Mouse (Mus musculus) embryonic fibroblast, embryonic 13.5 days (primary cell): ENCODE data around the gene Gart. TPM values are rescaled to one million over a fixed set of nuclear protein-coding genes. Genes with fewer than 3 reads are reported as not detected.
"Not testable (repeated sequence)": the region's sequence is repeated elsewhere in the genome, so short reads cannot be mapped to it uniquely, and the experiment has no call there.

ENCODE experiments used
- H3K27ac ChIP-seq: 2 replicates; pipeline ENCODE4 v1.5.1; 2012; ENCODE audit warnings: low read length, control low read depth, inconsistent platforms; ENCODE audit not compliant: insufficient read depth
- H3K4me1 ChIP-seq: 2 replicates; pipeline ENCODE4 v1.6.1; 2011; ENCODE audit warnings: low read length; ENCODE audit not compliant: control insufficient read depth, insufficient read depth
- H3K4me3 ChIP-seq: 2 replicates; pipeline ENCODE4 v1.5.1; 2011; ENCODE audit warnings: mild to moderate bottlenecking, control low read depth, low read length; ENCODE audit not compliant: insufficient read depth
- CTCF ChIP-seq: IDR thresholded peaks from 2 replicates; pipeline ENCODE4 v1.5.1; 2011; ENCODE audit warnings: mild to moderate bottlenecking, control low read depth, low read length, moderate library complexity, borderline replicate concordance; ENCODE audit not compliant: insufficient read depth
- POLR2A ChIP-seq: IDR thresholded peaks from 2 replicates; pipeline ENCODE4 v1.6.1; 2011; ENCODE audit warnings: low read depth, mild to moderate bottlenecking, control low read depth, low read length, moderate library complexity
- polyA plus RNA-seq: library from polyadenylated mRNA; stranded (reverse); fragments of >200 nt; gene quantifications from 2 replicates; pipeline ENCODE4 v1.2.4, GENCODE M21; 2011; ENCODE audit warnings: low read depth; ENCODE audit not compliant: missing spikeins, insufficient read length

Gene Gart
- polyA plus RNA-seq, 1 experiment = 68.2 TPM

- H3K4me1 ChIP-seq = no peaks in the 10 kb centered on the region
- peak overlapping the region; percentile 47 for H3K4me3 ChIP-seq
- TF ChIP-seq CTCF = no peak
- H3K27ac ChIP-seq = no peak overlapping the region
Measured at GRCm38 (mm10) chr16:91649781-91650180, 3.0 kb upstream of the Gart start.

GRCm38 (mm10) chr16:91649246-91649645 is 2.5 kb upstream of the Gart start:
- Histone ChIP-seq H3K27ac (no peak overlapping the region), H3K4me3 (peak overlapping the region; percentile 72), H3K4me1 (no peaks in the 10 kb centered on the region)
- TF ChIP-seq CTCF (no peak), POLR2A (no peak)

- H3K27ac ChIP-seq = peak overlapping the region; percentile 88; the same call in 1 of the 2 replicates
- peak overlapping the region; percentile 98 for H3K4me3 ChIP-seq
- H3K4me1 ChIP-seq = no peaks in the 10 kb centered on the region
- no peak for TF ChIP-seq CTCF
- peak; percentile 49 for TF ChIP-seq POLR2A
Measured at GRCm38 (mm10) chr16:91648220-91648550, 1.4 kb upstream of the Gart start.

- Histone ChIP-seq H3K27ac (peak within 1 kb of the TSS; percentile 95), H3K4me3 (peak within 1 kb of the TSS; percentile 98), H3K4me1 (no peaks in the 10 kb centered on the region)
- TF ChIP-seq CTCF (no peak), POLR2A (peak; percentile 85)
Measured at GRCm38 (mm10) chr16:91647461-91648219, 888 bp upstream of the Gart start, which contains the start of gene Son. Gene Son (plus strand): TSS chr16:91647506.

- Histone ChIP-seq H3K27ac (no peak overlapping the region), H3K4me3 (peak overlapping the region; percentile 95)
- no peak for TF ChIP-seq POLR2A
- no peak for TF ChIP-seq CTCF
Measured at GRCm38 (mm10) chr16:91645995-91646602, 653 bp downstream of the Gart start.

GRCm38 (mm10) chr16:91645420-91645819 is 1.3 kb downstream of the Gart start:
- H3K27ac ChIP-seq = not testable (repeated sequence)

More at GRCm38 (mm10) chr16:91645995-91646602, 653 bp downstream of the Gart start:
- H3K4me1 ChIP-seq = no peaks in the 10 kb centered on the region

GRCm38 (mm10) chr16:91644901-91645300 is 1.9 kb downstream of the Gart start:
- Histone ChIP-seq H3K27ac (no peak overlapping the region), H3K4me3 (no peak overlapping the region), H3K4me1 (no peaks in the 10 kb centered on the region)
- TF ChIP-seq CTCF = no peak
- TF ChIP-seq POLR2A = no peak

More at GRCm38 (mm10) chr16:91645420-91645819, 1.3 kb downstream of the Gart start:
- H3K4me3 ChIP-seq, H3K4me1 ChIP-seq: not testable (repeated sequence)

GRCm38 (mm10) chr16:91640171-91640570 is 6.6 kb downstream of the Gart start:
- Histone ChIP-seq H3K4me3 (no peak overlapping the region), H3K4me1 (no peaks in the 10 kb centered on the region), H3K27ac (no peak overlapping the region)
- TF ChIP-seq CTCF = no peak
- no peak for TF ChIP-seq POLR2A

- TF ChIP-seq CTCF (no peak), POLR2A (no peak)
- Histone ChIP-seq H3K27ac (no peak overlapping the region), H3K4me3 (no peak overlapping the region)
Measured at GRCm38 (mm10) chr16:91639636-91640035, 7.1 kb downstream of the Gart start.

GRCm38 (mm10) chr16:91639161-91639560 is 7.6 kb downstream of the Gart start:
- no peaks in the 10 kb centered on the region for H3K4me1 ChIP-seq
- no peak overlapping the region for H3K27ac ChIP-seq
- no peak overlapping the region for H3K4me3 ChIP-seq
- no peak for TF ChIP-seq CTCF
- TF ChIP-seq POLR2A = no peak

More at GRCm38 (mm10) chr16:91639636-91640035, 7.1 kb downstream of the Gart start:
- no peaks in the 10 kb centered on the region for H3K4me1 ChIP-seq

GRCm38 (mm10) chr16:91633641-91634040 is 13.1 kb downstream of the Gart start:
- no peak overlapping the region for H3K4me3 ChIP-seq
- H3K4me1 ChIP-seq = no peaks in the 10 kb centered on the region
- TF ChIP-seq CTCF (no peak), POLR2A (no peak)
- no peak overlapping the region for H3K27ac ChIP-seq
